In genomic region chr2:154569836-154570286, GRCm38 (mm10) we compare ENCODE assay signal across 8 mouse cellular contexts. TPM values are rescaled to one million over a fixed set of nuclear protein-coding genes. Genes with fewer than 3 reads are reported as not detected.
DNase-seq lines count a peak whose midpoint lies in the region; ATAC-seq and TF ChIP-seq lines count a peak whose summit lies in the region.

Gene E2f1, minus strand, starts transcription at chr2:154569892.

- H3K9ac ChIP-seq in heart, embryonic 11.5 days (ENCODE audit: low read depth, low read length), result peak within 1 kb of the TSS; percentile 82
- peak within 1 kb of the TSS; percentile 72 for H3K9ac ChIP-seq in kidney, embryonic 16.5 days (replicated peaks; ENCODE audit: low read length)
- peak within 1 kb of the TSS; percentile 57 for H3K9ac ChIP-seq in liver, adult 2 months (ENCODE audit: low read depth, low read length)

- H3K4me2 ChIP-seq in heart, embryonic 11.5 days, result peak within 1 kb of the TSS; percentile 83
- H3K4me2 ChIP-seq in kidney, embryonic 16.5 days (replicated peaks; ENCODE audit: low read depth, low read length), result peak within 1 kb of the TSS; percentile 69
- peak within 1 kb of the TSS; percentile 99 for H3K4me2 ChIP-seq in myocyte (ENCODE audit: low read depth)

- peak within 1 kb of the TSS; percentile 25 for H3ac ChIP-seq in myocyte (ENCODE audit: control insufficient read depth, insufficient read length)

- H3K79me2 ChIP-seq in liver, adult 2 months (ENCODE audit: control insufficient read depth, insufficient read depth, low read length), result no peaks in the 10 kb centered on the region
- H3K79me2 ChIP-seq in myocyte (ENCODE audit: control insufficient read depth, insufficient read depth), result peaks cover 15% of the 10 kb centered on the region

- H3K9me3 ChIP-seq in heart, embryonic 11.5 days (replicated peaks; ENCODE audit: control insufficient read depth, low read length), result no peaks in the 10 kb centered on the region
- no peaks in the 10 kb centered on the region for H3K9me3 ChIP-seq in kidney, embryonic 16.5 days (ENCODE audit: low read length)

- peaks cover 32% of the 10 kb centered on the region for H3K4me1 ChIP-seq in bone marrow macrophage, adult 2 months (ENCODE audit: control insufficient read depth, insufficient read depth, low read length)
- peaks cover 8% of the 10 kb centered on the region for H3K4me1 ChIP-seq in embryonic fibroblast, embryonic 13.5 days (ENCODE audit: control insufficient read depth, insufficient read depth, low read length)
- H3K4me1 ChIP-seq in heart, embryonic 11.5 days (ENCODE audit: control insufficient read depth, insufficient read depth, low read length), result peaks cover 17% of the 10 kb centered on the region
- peaks cover 39% of the 10 kb centered on the region for H3K4me1 ChIP-seq in kidney, embryonic 16.5 days (ENCODE audit: insufficient read depth, low read length)
- H3K4me1 ChIP-seq in liver, adult 2 months (ENCODE audit: control insufficient read depth, insufficient read depth, low read length), result peaks cover 2% of the 10 kb centered on the region; the same call in 1 of the 2 replicates

- DNase-seq in A20 (ENCODE audit: low read depth, low spot score), result peak; percentile 99
- peak; percentile 79 for DNase-seq in liver, adult 2 months (ENCODE audit: extremely low read depth, low read depth, low spot score)
- DNase-seq in splenic B cell, adult 2 months (ENCODE audit: low read depth, low spot score), result peak; percentile 96

- peak within 1 kb of the TSS; percentile 74 for H3K4me3 ChIP-seq in bone marrow macrophage, adult 2 months (ENCODE audit: insufficient read depth, low read length)
- peak within 1 kb of the TSS; percentile 65 for H3K4me3 ChIP-seq in embryonic fibroblast, embryonic 13.5 days (ENCODE audit: insufficient read depth, low read length)
- H3K4me3 ChIP-seq in heart, embryonic 11.5 days (ENCODE audit: low read depth, low read length), result peak within 1 kb of the TSS; percentile 80
- peak within 1 kb of the TSS; percentile 72 for H3K4me3 ChIP-seq in kidney, embryonic 16.5 days (ENCODE audit: low read length)
- peak within 1 kb of the TSS; percentile 47 for H3K4me3 ChIP-seq in liver, adult 2 months (ENCODE audit: insufficient read depth, low read depth, low read length)
- H3K4me3 ChIP-seq in myocyte, result peak within 1 kb of the TSS; percentile 49

- under 1% methylated on average over 43 of the region's 44 CpGs for WGBS in heart, embryonic 11.5 days (ENCODE audit: insufficient replicate concordance)
- WGBS in kidney, embryonic 16.5 days, result under 1% methylated on average over 27 of the region's 44 CpGs
- 3% methylated on average over 43 of the region's 44 CpGs for WGBS in liver, adult 2 months

- TF ChIP-seq POLR2A in bone marrow macrophage, adult 2 months (IDR thresholded peaks at IDR 0.05; ENCODE audit: borderline replicate concordance, low read depth, low read length), result no peak
- TF ChIP-seq POLR2A in embryonic fibroblast, embryonic 13.5 days (IDR thresholded peaks at IDR 0.05; ENCODE audit: low read depth, low read length), result peak; percentile 76
- no peak for TF ChIP-seq POLR2A in liver, adult 2 months (IDR thresholded peaks at IDR 0.05; ENCODE audit: extremely low read depth, insufficient read depth, low read length)
- TF ChIP-seq POLR2A in myocyte (IDR thresholded peaks at IDR 0.05; ENCODE audit: insufficient read length, low read depth), result peak; percentile 66

- TF ChIP-seq CTCF in bone marrow macrophage, adult 2 months (IDR thresholded peaks at IDR 0.05; ENCODE audit: low read depth, low read length), result no peak
- no peak for TF ChIP-seq CTCF in embryonic fibroblast, embryonic 13.5 days (IDR thresholded peaks at IDR 0.05; ENCODE audit: borderline replicate concordance, insufficient read depth, low read length)
- 0 out of 2 replicates have a peak, but pooled peaks have one; percentile 2 for TF ChIP-seq CTCF in liver, adult 2 months (IDR thresholded peaks at IDR 0.05; ENCODE audit: low read depth, low read length)

- peak; percentile 98 for ATAC-seq in heart, embryonic 11.5 days (replicated peaks; ENCODE audit: insufficient number of reproducible peaks, low FRiP score, low TSS enrichment)
- peak; percentile 98 for ATAC-seq in kidney, embryonic 16.5 days (ENCODE audit: low FRiP score, low TSS enrichment)

- no peaks in the 10 kb centered on the region for H3K36me3 ChIP-seq in heart, embryonic 11.5 days (ENCODE audit: control insufficient read depth, insufficient read depth, low read length)
- no peaks in the 10 kb centered on the region for H3K36me3 ChIP-seq in kidney, embryonic 16.5 days (ENCODE audit: insufficient read depth, low read length)
- no peaks in the 10 kb centered on the region for H3K36me3 ChIP-seq in liver, adult 2 months (ENCODE audit: control insufficient read depth, insufficient read depth, low read length)
- no peaks in the 10 kb centered on the region for H3K36me3 ChIP-seq in myocyte (ENCODE audit: control insufficient read depth, insufficient read depth)
- H3K36me3 ChIP-seq in splenic B cell, adult 2 months (ENCODE audit: control insufficient read depth, insufficient read depth, low read length, poor library complexity, severe bottlenecking), result no peaks in the 10 kb centered on the region

- peak within 1 kb of the TSS; percentile 86 for H3K27ac ChIP-seq in bone marrow macrophage, adult 2 months (ENCODE audit: insufficient read depth, low read depth, low read length)
- peak within 1 kb of the TSS; percentile 46 for H3K27ac ChIP-seq in embryonic fibroblast, embryonic 13.5 days (ENCODE audit: insufficient read depth, low read length)
- peak within 1 kb of the TSS; percentile 85 for H3K27ac ChIP-seq in heart, embryonic 11.5 days (ENCODE audit: low read depth, low read length)
- H3K27ac ChIP-seq in kidney, embryonic 16.5 days (ENCODE audit: low read length), result peak within 1 kb of the TSS; percentile 81
- peak within 1 kb of the TSS; percentile 1; the same call in 1 of the 2 replicates for H3K27ac ChIP-seq in liver, adult 2 months (replicated peaks; ENCODE audit: insufficient read depth, low read depth, low read length)

- no peaks in the 10 kb centered on the region for H3K27me3 ChIP-seq in heart, embryonic 11.5 days (ENCODE audit: control insufficient read depth, insufficient read depth, low read length)
- no peaks in the 10 kb centered on the region for H3K27me3 ChIP-seq in kidney, embryonic 16.5 days (ENCODE audit: insufficient read depth, low read length)
- no peaks in the 10 kb centered on the region for H3K27me3 ChIP-seq in liver, adult 2 months (ENCODE audit: control insufficient read depth, insufficient read depth, low read length)
- H3K27me3 ChIP-seq in myocyte (ENCODE audit: control insufficient read depth, insufficient read depth, insufficient read length), result no peaks in the 10 kb centered on the region
- no peaks in the 10 kb centered on the region for H3K27me3 ChIP-seq in splenic B cell, adult 2 months (ENCODE audit: control insufficient read depth, insufficient read depth, low read length, poor library complexity, severe bottlenecking)

TF ChIP-seq in myocyte, 11 proteins besides CTCF, POLR2A, EP300 and RAD21:
- TF ChIP-seq POLR2AphosphoS2 (IDR thresholded peaks at IDR 0.05; ENCODE audit: insufficient read length, low read depth) (peak; percentile 34), SRF (IDR thresholded peaks at IDR 0.05; ENCODE audit: control insufficient read depth, insufficient read length, low read depth) (no peak), MYOG (IDR thresholded peaks at IDR 0.05; ENCODE audit: control insufficient read depth in 1 of 3, insufficient read depth in 1 of 3, insufficient read length in 2 of 3, low read depth in 2 of 3) (peak in 1 of 3 experiments; percentile 3), E2F4 (IDR thresholded peaks at IDR 0.05; ENCODE audit: insufficient read depth) (peak; percentile 88), USF1 (IDR thresholded peaks at IDR 0.05; ENCODE audit: low read depth) (peak; percentile 77)

RNA-seq across cellular contexts. Expression of gene E2f1, which starts in this region (rescaled TPM):
- polyA plus RNA-seq in bone marrow macrophage, adult 2 months (2012; ENCODE audit: insufficient read depth, insufficient read length, missing spikeins), result 25.5 and 29.2 TPM in 2 replicates
- polyA plus RNA-seq in embryonic fibroblast, embryonic 13.5 days (2011; ENCODE audit: insufficient read length, low read depth, missing spikeins), result 21.5 and 24.3 TPM in 2 replicates
- 6.5 and 7.8 TPM in 2 replicates for polyA plus RNA-seq in heart, embryonic 11.5 days (2014; fragmentation: Nextera tagmentation; extraction: Ambion mirVana)
- polyA plus RNA-seq in kidney, embryonic 16.5 days (2015; fragmentation: Nextera tagmentation; extraction: Ambion mirVana), result 11.6 and 19.6 TPM in 2 replicates
- 1.1 and 2.3 TPM in 2 replicates for total RNA-seq in liver, adult 2 months (2014; rRNA removed)
- polyA plus RNA-seq in liver, adult 2 months (2012; rRNA removed), result 2.4 and 3.8 TPM in 2 replicates
- 11.0 TPM for polyA plus RNA-seq in myocyte (2012; fragmentation: generic; extraction: Trizol)

Comparison
In these comparisons a context has a peak if more than half of its experiments do, and no peak if none do; other contexts are left out.
1. Peak in every context shown above with its lines: DNase-seq, ATAC-seq, H3K4me3 ChIP-seq and H3K27ac ChIP-seq.
2. H3K27ac ChIP-seq: peak in every context shown above with its lines; median percentile 86 in bone marrow macrophage, adult 2 months; 85 in heart, embryonic 11.5 days; 81 in kidney, embryonic 16.5 days; 46 in embryonic fibroblast, embryonic 13.5 days; 1 in liver, adult 2 months.
3. POLR2A ChIP-seq: peak in embryonic fibroblast, embryonic 13.5 days (single experiment) and myocyte (single experiment); none in bone marrow macrophage, adult 2 months (single experiment) and liver, adult 2 months (single experiment).